Mouse (Mus musculus) heart, adult 2 months (tissue): ENCODE results near the gene Per2. TPM values are rescaled to one million over a fixed set of nuclear protein-coding genes. Genes with fewer than 3 reads are reported as not detected.

Experiments used
- DNase-seq, 2 experiments: peaks; one replicate each; pipeline ENCODE4 v3.0.0; 2021
- H3K27ac ChIP-seq: fragments of 200-600 bp; 2 replicates; pipeline ENCODE4 v1.8.1; 2022
- H3K27me3 ChIP-seq: fragments of 200-500 bp; 2 replicates; pipeline ENCODE4 v1.6.1; 2012; ENCODE audit warnings: mild to moderate bottlenecking, low read length, inconsistent platforms, mixed read lengths; ENCODE audit not compliant: control insufficient read depth, insufficient read depth
- H3K36me3 ChIP-seq: fragments of 200-500 bp; 2 replicates; pipeline ENCODE4 v1.6.1; 2012; ENCODE audit warnings: low read length, inconsistent platforms; ENCODE audit not compliant: control insufficient read depth, insufficient read depth
- H3K4me1 ChIP-seq: fragments of 200-500 bp; 2 replicates; pipeline ENCODE4 v1.6.1; 2011; ENCODE audit warnings: low read length; ENCODE audit not compliant: control insufficient read depth, insufficient read depth
- H3K4me3 ChIP-seq: fragments of 200-600 bp; 2 replicates; pipeline ENCODE4 v1.8.1; 2022
- H3K79me2 ChIP-seq: fragments of 200-500 bp; replicated peaks from 2 replicates; pipeline ENCODE4 v1.6.1; 2012; ENCODE audit warnings: mild to moderate bottlenecking, inconsistent platforms, low read length, moderate library complexity, mixed read lengths; ENCODE audit not compliant: control insufficient read depth, insufficient read depth
- H3K9ac ChIP-seq: fragments of 200-500 bp; 2 replicates; pipeline ENCODE4 v1.6.1; 2012; ENCODE audit warnings: low read depth, mild to moderate bottlenecking, control low read depth, inconsistent platforms, low read length, mixed read lengths
- CTCF ChIP-seq: fragments of 200-600 bp; IDR thresholded peaks from 2 replicates; pipeline ENCODE4 v1.8.1; 2022; ENCODE audit warnings: antibody characterized with exemption, mild to moderate bottlenecking, moderate library complexity
- EP300 ChIP-seq: fragments of 200-500 bp; IDR thresholded peaks from 2 replicates; pipeline ENCODE4 v1.6.1; 2011; ENCODE audit warnings: low read depth, low read length, control low read depth; ENCODE audit not compliant: insufficient read depth
- POLR2A ChIP-seq: fragments of 200-500 bp; IDR thresholded peaks from 2 replicates; pipeline ENCODE4 v1.6.1; 2011; ENCODE audit warnings: mild to moderate bottlenecking, low read depth, low read length, control low read depth; ENCODE audit not compliant: insufficient read depth
- WGBS: fragments of 180-500 bp; shearing (Covaris S2); methylation state at CpG from one replicate; pipeline ENCODE4 v1.1.7; 2018; 5-methylcytosine and 5-hydroxymethylcytosine counted together
- intact Hi-C: fragments of 180-260 bp; cut with DNase I; formaldehyde crosslinking; loops from one replicate; pipeline ENCODE4 v1.15.1; 2025
- polyA plus RNA-seq: library from polyadenylated mRNA; depleted of rRNA; stranded (reverse); fragments of >200 nt; gene quantifications from 2 replicates; pipeline ENCODE4 v1.2.3, GENCODE M21; 2012
- total RNA-seq, 2 experiments: library from RNA; stranded (reverse); gene quantifications; 2 replicates each; pipeline ENCODE4 v1.2.3; 2021

Gene Per2
- total and polyA plus RNA-seq, 3 experiments: 3.8 to 13.8 (median 6.3) TPM

DNA sequence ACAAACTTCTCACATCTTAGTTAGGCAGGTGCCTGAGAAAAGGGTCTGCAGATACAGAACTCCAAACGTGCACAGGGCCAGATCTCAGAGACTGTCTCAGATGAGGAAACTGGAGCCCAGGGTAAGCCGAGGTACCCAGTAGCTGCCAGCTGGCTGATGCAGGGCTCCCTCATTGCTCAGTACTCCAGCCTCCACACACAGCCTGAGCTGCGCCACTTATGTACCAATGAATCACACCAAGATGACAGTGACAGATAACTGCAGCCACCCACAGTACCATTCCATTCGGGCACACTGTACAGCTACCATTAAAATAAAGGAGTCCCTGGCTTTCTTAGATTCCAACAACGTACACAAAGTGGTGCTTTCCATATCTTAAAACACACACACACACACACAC is 1.4 kb downstream of the Per2 start:
- WGBS: 69% methylated on average over 5 of the region's 5 CpGs
- H3K4me1 ChIP-seq: peaks cover 23% of the 10 kb centered on the region
- intact Hi-C loops: loop anchor here (2.0 kb wide), 1 partner anchor 21 kb away; no protein-coding TSS in a partner anchor

DNA sequence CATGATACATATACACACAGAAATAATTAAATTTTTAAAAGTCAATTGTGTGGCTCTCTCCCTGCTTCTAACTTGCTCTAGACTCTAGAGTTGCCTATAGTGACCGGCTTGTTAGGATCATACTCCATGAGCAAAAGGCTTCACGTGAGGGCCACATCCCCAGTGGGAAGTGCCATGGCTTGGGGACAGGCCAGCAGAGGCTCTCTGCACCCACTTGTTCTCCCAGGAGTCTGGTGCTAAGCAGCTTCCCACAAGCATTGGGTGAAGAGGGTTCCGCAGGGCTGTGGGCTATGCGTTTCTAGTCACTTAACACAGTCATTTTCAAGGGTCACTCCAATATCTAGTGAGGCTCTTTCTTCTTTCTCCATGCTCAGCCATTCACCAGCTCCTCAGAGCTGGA is 2.0 kb downstream of the Per2 start:
- no peak for DNase-seq
- Histone ChIP-seq H3K36me3 (no peaks in the 10 kb centered on the region; the same call in 1 of the 2 replicates), H3K4me1 (peaks cover 25% of the 10 kb centered on the region), H3K9ac (no peak overlapping the region), H3K4me3 (no peak overlapping the region), H3K79me2 (0 out of 2 replicates have a peak, but pooled peaks cover 2% of the 10 kb centered on the region), H3K27ac (peak overlapping the region; percentile 86), H3K27me3 (no peaks in the 10 kb centered on the region)
- WGBS: 81% methylated on average over 4 of the region's 4 CpGs
- TF ChIP-seq POLR2A (no peak), EP300 (no peak), CTCF (no peak)
- intact Hi-C loops: no loop called here

More for the DNA sequence above, 1.4 kb downstream of the Per2 start:
- 0 out of 2 replicates have a peak, but pooled peaks cover 2% of the 10 kb centered on the region for H3K79me2 ChIP-seq
- H3K4me3 ChIP-seq: peak overlapping the region; percentile 81
- peak overlapping the region; percentile 26 for H3K9ac ChIP-seq
- H3K36me3 ChIP-seq: no peaks in the 10 kb centered on the region; the same call in 1 of the 2 replicates
- H3K27me3 ChIP-seq: no peaks in the 10 kb centered on the region
- H3K27ac ChIP-seq: peak overlapping the region; percentile 86
- peak in 1 of 2 experiments; percentile 42 for DNase-seq
- TF ChIP-seq EP300: no peak
- no peak for TF ChIP-seq POLR2A
- TF ChIP-seq CTCF: no peak

DNA sequence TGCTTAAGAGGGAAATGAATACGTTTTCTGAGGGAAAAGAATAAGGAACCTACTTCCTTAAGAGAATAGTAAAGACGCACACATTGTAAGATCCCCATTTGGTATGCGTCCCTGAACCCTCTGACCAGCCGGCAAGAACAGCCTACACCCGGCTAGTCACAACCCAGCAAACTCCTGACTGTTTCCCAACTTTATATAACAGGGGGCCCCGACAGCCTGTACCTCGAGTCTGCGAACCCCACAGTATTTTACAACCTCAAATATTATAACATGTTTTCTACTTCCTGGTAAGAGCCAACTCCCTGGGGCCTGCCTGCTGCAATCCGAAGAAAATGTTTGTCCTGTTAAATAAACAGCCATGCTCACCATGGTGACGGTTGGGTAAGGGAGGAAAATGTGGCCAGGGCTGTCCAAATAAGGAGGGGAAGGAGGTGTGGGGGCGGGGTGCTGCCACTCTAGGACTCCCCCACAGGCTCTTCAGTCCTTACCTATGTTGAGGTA is 2.8 kb downstream of the Per2 start:
- Histone ChIP-seq H3K36me3 (no peaks in the 10 kb centered on the region; the same call in 1 of the 2 replicates), H3K79me2 (0 out of 2 replicates have a peak, but pooled peaks cover 2% of the 10 kb centered on the region), H3K4me3 (peak overlapping the region; percentile 10), H3K27ac (peak overlapping the region; percentile 86), H3K4me1 (peaks cover 30% of the 10 kb centered on the region), H3K27me3 (no peaks in the 10 kb centered on the region), H3K9ac (peak overlapping the region; percentile 44)
- TF ChIP-seq EP300 (no peak), CTCF (no peak), POLR2A (no peak)
- WGBS: 23% methylated on average over 11 of the region's 11 CpGs
- DNase-seq: peak; percentile 73 to 81
- intact Hi-C loops: no loop called here

DNA sequence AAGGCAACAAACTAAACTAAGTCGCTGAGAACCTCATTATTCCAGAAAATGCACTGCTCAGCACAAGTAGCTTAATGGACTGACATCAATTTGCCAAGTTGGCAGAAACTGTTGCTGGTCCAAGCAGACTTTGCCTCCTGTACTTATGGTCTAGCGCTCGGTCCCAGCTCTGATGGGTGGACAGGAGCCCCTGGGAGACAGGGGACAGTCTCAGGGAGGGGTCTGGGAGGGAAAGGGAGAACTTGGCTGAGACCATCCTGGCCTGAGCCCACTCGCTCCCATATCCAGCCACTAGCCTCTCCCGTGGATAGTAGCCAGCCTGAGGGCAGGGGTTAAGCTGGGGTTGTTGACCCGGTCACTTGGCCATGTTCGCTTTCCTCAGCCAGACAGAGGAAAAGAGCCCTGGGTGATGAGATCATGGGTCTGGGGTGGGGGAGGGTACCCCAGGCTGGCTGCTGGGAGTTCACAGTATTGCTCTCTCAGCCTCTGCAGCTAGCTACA is 3.4 kb downstream of the Per2 start:
- TF ChIP-seq CTCF: no peak
- no peak for TF ChIP-seq POLR2A
- no peak for TF ChIP-seq EP300
- 0 out of 2 replicates have a peak, but pooled peaks cover 2% of the 10 kb centered on the region for H3K79me2 ChIP-seq
- H3K4me1 ChIP-seq: peaks cover 30% of the 10 kb centered on the region
- H3K9ac ChIP-seq: peak overlapping the region; percentile 44
- H3K36me3 ChIP-seq: no peaks in the 10 kb centered on the region; the same call in 1 of the 2 replicates
- peak; percentile 83 for DNase-seq
- no peaks in the 10 kb centered on the region for H3K27me3 ChIP-seq
- WGBS: 40% methylated on average over 7 of the region's 7 CpGs
- peak overlapping the region; percentile 86 for H3K27ac ChIP-seq
- intact Hi-C loops: no loop called here
- peak overlapping the region; percentile 10; the same call in 1 of the 2 replicates for H3K4me3 ChIP-seq

DNA sequence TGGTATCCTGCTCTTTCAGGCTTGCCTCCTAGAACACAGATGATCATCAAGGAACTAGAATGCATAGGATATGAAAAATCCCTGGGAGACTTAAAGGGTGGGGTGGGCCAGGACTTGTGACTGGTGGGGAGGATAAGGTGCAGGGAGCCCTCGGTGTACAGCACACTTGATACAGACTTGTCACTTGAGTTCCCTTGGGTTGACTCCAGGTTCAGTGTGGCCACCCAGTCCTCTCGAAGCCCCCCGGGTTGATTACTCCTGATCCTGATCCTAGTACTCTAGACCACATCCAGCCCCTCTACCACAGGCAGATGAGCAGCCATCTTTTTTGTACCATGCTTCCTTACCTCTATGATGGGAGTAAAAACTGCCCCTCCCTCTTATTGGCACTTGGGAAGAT is 4.2 kb downstream of the Per2 start:
- TF ChIP-seq CTCF: no peak
- TF ChIP-seq POLR2A: no peak
- TF ChIP-seq EP300: no peak
- H3K9ac ChIP-seq: no peak overlapping the region
- no peaks in the 10 kb centered on the region; the same call in 1 of the 2 replicates for H3K36me3 ChIP-seq
- DNase-seq: no peak
- H3K27ac ChIP-seq: peak overlapping the region; percentile 86
- no peak overlapping the region for H3K4me3 ChIP-seq
- peaks cover 30% of the 10 kb centered on the region for H3K4me1 ChIP-seq
- 0 out of 2 replicates have a peak, but pooled peaks cover 2% of the 10 kb centered on the region for H3K79me2 ChIP-seq
- no peaks in the 10 kb centered on the region for H3K27me3 ChIP-seq
- 85% methylated on average over 3 of the region's 3 CpGs for WGBS
- intact Hi-C loops: no loop called here

DNA sequence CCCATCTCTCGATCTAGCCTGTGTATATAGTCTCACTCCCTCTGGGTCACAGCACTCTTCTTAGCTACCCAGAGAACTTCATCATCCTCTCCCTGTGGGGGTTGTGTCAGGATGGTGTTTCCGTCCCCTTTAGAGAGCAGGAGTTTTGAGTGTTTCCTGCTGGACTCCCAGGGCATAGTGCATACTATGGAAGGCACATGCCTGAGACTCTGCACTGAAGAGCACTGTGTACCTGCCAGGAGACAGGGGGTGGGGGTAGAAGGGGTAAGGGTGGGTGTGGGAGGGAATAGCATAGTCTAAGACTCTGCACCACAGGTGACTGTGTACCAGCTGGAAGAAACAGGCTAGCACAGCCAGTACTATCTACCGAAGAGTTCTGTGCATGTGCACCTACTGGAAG is 4.8 kb downstream of the Per2 start:
- peaks cover 1% of the 10 kb centered on the region; the same call in 1 of the 2 replicates for H3K36me3 ChIP-seq
- no peak overlapping the region for H3K4me3 ChIP-seq
- TF ChIP-seq EP300 (no peak), POLR2A (no peak), CTCF (no peak)
- intact Hi-C loops: no loop called here
- no peak overlapping the region; the same call in 1 of the 2 replicates for H3K27ac ChIP-seq
- H3K27me3 ChIP-seq: no peaks in the 10 kb centered on the region
- no peak overlapping the region for H3K9ac ChIP-seq
- DNase-seq: no peak
- H3K79me2 ChIP-seq: 0 out of 2 replicates have a peak, but pooled peaks cover 2% of the 10 kb centered on the region
- 66% methylated on average over 3 of the region's 3 CpGs for WGBS
- H3K4me1 ChIP-seq: peaks cover 30% of the 10 kb centered on the region
